Mouse (Mus musculus) ovary, adult 18-20 months (tissue): Measurements from ENCODE around the gene Kirrel3.

ENCODE experiments used
- DNase-seq: peaks from one replicate; pipeline ENCODE4 v3.0.0; 2022; ENCODE audit warnings: low spot score, mixed read lengths

The Kirrel3 gene

GRCm38 (mm10) chr9:34752076-34752800, 266.5 kb downstream of the Kirrel3 start:
- DNase-seq = no peak

GRCm38 (mm10) chr9:34752801-34753170, 267.1 kb downstream of the Kirrel3 start:
- peak; percentile 4 for DNase-seq

GRCm38 (mm10) chr9:34753891-34754290, 268.2 kb downstream of the Kirrel3 start:
- no peak for DNase-seq

DNA sequence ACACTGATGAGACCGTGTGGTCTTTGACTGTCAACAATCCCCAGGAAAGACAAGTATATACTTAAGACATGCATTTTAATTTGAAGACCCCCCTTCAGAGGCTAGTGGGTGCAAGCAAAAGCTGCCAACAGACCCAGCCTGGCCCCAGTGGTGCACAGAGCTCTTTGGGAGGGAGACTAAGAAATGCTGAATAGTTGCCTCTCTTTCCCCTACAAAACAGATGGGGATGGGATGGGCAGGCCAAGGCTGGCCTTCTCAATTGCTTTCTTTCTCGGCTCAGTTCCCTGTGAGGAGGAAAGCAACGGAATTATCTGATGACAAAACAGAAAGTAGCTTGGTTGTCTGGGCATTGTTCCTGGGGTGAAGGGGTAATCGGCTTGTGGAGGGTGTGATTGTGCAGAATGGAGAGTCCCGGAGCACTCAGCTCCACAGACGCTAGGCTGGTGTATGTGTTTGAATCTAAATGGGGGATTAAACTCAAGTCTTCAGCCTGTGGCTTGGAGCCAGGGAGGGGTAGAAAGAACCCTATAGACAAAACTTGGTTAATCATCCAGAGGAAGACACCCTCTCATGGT, 268.9 kb downstream of the Kirrel3 start:
- no peak for DNase-seq

- no peak for DNase-seq
Observed at GRCm38 (mm10) chr9:34756055-34756454, 270.4 kb downstream of the Kirrel3 start.

DNA sequence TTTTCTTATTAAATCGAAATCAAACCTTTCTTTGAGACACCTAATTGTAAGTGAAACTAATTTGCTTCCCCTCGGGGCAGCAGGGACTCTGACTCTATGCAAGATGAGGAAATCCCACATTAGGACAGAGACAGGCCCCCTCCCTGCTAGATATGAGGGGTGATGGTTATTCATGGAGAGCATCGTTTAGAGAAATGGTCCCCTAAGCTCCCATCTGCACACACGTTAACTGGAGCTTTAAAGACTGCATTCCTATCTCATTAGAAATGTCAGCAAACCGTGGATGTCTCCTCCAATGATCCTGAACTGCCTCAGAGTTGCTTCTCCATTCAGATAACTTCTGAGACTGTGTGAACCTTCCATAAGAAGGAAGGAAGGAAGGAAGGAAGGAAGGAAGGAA, 273.2 kb downstream of the Kirrel3 start:
- no peak for DNase-seq

- DNase-seq = no peak
Observed at GRCm38 (mm10) chr9:34760521-34760920, 274.8 kb downstream of the Kirrel3 start.

- no peak for DNase-seq
Observed at GRCm38 (mm10) chr9:34766792-34767623, 281.3 kb downstream of the Kirrel3 start.

GRCm38 (mm10) chr9:34768961-34769360, 283.3 kb downstream of the Kirrel3 start:
- no peak for DNase-seq

GRCm38 (mm10) chr9:34770951-34771350, 285.3 kb downstream of the Kirrel3 start:
- no peak for DNase-seq

- DNase-seq = no peak
Observed at GRCm38 (mm10) chr9:34771401-34771800, 285.7 kb downstream of the Kirrel3 start.

DNA sequence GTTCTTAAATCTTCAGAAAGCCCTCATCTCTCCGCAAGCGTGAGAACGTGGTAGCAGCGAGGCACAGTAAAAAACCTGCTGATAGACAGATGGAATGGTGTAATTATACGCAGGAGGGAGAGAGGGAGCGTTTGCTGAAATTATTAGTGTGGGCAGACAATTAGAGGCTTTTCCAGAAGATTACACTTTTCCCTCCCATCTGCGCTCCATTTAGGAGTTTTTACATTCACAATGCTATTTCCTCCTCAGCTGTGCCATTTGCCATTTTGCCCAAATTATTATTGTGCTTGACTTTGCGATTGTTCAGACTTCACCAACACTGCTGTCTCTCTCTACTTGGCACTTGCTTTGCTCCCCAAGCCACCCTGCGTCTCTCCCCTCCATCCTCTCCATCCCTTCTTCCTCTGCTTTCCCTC, 286.3 kb downstream of the Kirrel3 start:
- DNase-seq = no peak

- DNase-seq = no peak
Observed at GRCm38 (mm10) chr9:34781356-34781755, 295.7 kb downstream of the Kirrel3 start.

DNA sequence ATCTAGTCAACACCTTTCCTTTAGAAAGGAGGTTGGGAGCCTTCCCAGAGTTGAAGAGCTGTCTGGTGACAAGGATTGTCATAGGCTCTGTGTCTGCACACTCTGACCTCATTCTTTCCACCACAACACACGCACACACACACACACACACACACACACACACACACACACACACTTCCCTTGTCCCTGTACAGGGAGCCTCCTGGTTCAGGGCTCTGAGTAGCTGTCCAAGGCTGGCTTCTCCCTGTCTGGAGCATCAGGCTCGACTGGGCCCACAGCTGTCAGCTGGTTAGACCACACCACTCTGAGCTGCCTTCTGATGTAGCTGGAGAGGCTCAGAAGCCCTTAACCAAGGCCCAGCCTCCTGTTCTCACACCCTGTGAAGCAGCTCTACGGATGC, 302.2 kb downstream of the Kirrel3 start:
- no peak for DNase-seq

GRCm38 (mm10) chr9:34795226-34795625, 309.5 kb downstream of the Kirrel3 start:
- no peak for DNase-seq

DNA sequence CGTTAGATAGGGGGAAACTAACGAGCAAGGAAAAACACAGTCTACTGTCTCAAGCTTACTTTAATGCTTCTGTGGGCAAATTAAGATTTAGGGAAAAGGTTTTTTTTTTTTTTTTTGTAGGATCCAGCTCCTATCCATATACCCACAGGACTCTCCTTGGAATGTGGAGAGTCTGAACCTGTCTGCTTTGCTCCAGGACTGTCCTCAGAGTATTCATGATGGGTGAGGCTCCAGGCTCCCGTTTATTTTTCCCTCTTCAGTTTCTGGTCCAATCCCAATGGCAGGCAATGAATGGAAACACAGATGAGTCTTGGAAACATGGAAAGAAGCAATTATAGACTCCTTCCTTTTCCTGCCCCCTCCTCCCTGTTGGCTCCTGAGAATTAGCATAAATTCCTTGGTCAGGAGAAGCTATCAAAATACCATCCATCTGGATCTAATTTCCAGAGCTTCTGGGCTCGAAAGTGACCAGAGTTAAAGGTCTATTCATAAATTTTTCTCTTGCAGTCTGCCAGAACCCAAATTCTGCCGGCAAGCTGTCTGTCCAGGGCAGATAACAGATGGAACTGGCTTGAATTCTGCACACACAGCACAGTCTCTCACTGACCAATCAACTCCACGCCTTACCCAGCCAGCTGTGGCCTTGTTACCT, 312.1 kb downstream of the Kirrel3 start:
- DNase-seq = no peak

- DNase-seq = no peak
Observed at GRCm38 (mm10) chr9:34801662-34802061, 316.0 kb downstream of the Kirrel3 start.

- no peak for DNase-seq
Observed at GRCm38 (mm10) chr9:34806854-34807253, 321.2 kb downstream of the Kirrel3 start.

DNA sequence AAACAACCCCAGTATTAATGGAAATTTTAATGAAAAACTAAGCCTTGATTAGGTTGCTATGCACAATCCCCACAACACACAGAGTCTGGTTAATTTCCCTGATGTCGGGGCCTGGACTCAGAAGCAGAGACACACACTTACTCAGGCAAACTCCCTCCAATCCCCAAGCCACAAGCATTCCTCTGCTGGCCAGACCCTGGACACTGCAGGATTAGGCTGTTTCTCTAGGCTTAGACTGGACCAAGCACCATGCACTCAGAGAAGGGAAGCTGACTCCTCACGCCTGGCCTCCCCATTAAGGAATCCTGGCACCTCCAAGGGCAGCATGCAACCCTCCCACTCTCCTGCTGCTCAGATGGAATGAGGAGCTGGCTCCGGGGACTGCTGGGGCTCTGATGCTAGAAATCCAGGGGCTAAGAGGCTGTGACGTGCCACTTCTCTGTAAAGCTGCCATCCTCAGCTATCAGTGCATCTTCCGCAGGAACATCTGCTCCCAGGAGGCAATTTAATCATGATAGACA, 324.4 kb downstream of the Kirrel3 start:
- no peak for DNase-seq

DNA sequence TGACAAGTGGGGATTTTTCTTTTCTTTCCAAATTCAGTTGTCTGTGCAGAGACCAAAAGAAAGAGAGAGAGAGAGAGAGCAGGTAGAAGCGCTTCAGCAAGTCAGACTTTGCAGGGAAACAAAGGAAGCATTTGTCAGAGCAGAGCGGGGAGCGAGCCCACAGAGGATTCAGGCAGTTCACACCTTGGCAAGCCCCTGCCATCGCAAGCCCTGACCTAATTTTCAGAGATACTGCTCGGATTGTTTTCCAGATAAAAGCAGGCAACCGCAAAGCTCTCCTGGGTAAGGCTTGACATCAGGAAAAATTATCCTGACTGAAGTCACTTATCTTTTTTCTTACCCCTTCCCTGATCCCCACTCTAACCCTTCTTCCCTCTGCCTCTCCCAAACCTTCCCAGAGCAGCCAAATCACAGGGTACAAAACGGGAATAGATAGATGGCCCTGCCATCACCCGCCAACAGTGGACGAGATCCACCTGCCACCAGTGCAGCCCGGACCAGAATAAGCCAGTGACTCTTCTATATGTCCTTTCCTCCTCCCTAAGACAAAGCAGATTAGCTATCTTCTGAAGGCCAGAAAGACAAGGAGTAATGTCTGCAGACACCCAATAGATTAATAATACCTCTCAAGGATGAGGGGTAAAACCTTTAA, 332.8 kb downstream of the Kirrel3 start:
- no peak for DNase-seq

DNA sequence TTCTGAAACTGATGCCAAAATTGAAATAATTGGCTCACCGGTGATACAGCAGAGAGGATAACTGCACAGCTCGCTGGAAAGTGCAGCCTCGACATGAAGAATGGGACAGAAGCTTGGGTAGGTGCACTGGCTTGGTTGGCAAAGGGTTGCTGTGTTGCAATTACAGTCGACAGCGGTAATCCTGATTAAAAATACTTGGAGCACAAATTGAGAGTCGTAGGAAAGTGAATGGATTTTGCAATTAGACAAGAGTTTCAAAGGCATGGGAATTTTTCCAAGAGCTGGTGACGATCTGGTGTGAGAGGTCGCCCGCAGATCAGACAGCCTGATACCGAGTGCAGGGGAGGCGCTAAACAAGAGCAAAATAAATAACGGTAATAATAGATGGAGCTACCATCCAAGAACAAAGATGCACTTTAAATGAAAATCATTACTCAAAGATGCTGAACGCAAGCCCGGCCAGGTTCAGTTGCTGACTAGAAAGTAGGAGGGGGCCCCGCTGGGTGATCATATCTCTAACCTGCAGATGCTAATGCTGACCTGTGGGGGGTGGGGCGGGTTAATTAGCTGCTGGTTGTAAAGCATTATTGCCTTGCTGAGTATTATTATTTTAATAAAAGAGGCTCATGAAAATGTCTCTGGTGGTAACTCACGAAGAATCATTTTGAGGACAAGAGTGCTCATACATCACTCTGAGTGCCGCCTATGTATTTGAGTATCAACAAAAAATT, 338.8 kb downstream of the Kirrel3 start:
- DNase-seq = no peak
